Mouse (Mus musculus): Measurements from ENCODE around the gene Arid1b.

Arid1b gene

GRCm38 (mm10) chr17:5210101-5210727 is 216.1 kb downstream of the Arid1b start:
- DNase-seq (ENCODE audit: low read depth, low spot score): no peak

GRCm38 (mm10) chr17:5210891-5211290 is 216.8 kb downstream of the Arid1b start:
- no peak for DNase-seq (ENCODE audit: low read depth, low spot score)

GRCm38 (mm10) chr17:5212166-5212565 is 218.0 kb downstream of the Arid1b start:
- no peak for DNase-seq (ENCODE audit: low read depth, low spot score)

- no peak for DNase-seq (ENCODE audit: low read depth, low spot score)
Measured at GRCm38 (mm10) chr17:5213441-5213840, 219.3 kb downstream of the Arid1b start.

- no peak for DNase-seq (ENCODE audit: low read depth, low spot score)
Measured at GRCm38 (mm10) chr17:5215352-5215751, 221.2 kb downstream of the Arid1b start.

- peak; percentile 36 for DNase-seq (ENCODE audit: low read depth, low spot score)
Measured at GRCm38 (mm10) chr17:5216965-5217546, 222.9 kb downstream of the Arid1b start.

- peak; percentile 40 for DNase-seq (ENCODE audit: low read depth, low spot score)
Measured at GRCm38 (mm10) chr17:5217852-5218845, 224.0 kb downstream of the Arid1b start.

GRCm38 (mm10) chr17:5218955-5219557 is 224.9 kb downstream of the Arid1b start:
- no peak for DNase-seq (ENCODE audit: low read depth, low spot score)

- DNase-seq (ENCODE audit: low read depth, low spot score): no peak
Measured at GRCm38 (mm10) chr17:5221041-5221440, 226.9 kb downstream of the Arid1b start.

GRCm38 (mm10) chr17:5221558-5221957 is 227.4 kb downstream of the Arid1b start:
- no peak for DNase-seq (ENCODE audit: low read depth, low spot score)

GRCm38 (mm10) chr17:5222827-5223226 is 228.7 kb downstream of the Arid1b start:
- no peak for DNase-seq (ENCODE audit: low read depth, low spot score)

GRCm38 (mm10) chr17:5224932-5225331 is 230.8 kb downstream of the Arid1b start:
- DNase-seq (ENCODE audit: low read depth, low spot score): no peak

GRCm38 (mm10) chr17:5227136-5227535 is 233.0 kb downstream of the Arid1b start:
- DNase-seq (ENCODE audit: low read depth, low spot score): no peak

- no peak for DNase-seq (ENCODE audit: low read depth, low spot score)
Measured at GRCm38 (mm10) chr17:5227950-5228615, 234.0 kb downstream of the Arid1b start.

- DNase-seq (ENCODE audit: low read depth, low spot score): no peak
Measured at GRCm38 (mm10) chr17:5228616-5229250, 234.6 kb downstream of the Arid1b start.

- no peak for DNase-seq (ENCODE audit: low read depth, low spot score)
Measured at GRCm38 (mm10) chr17:5230063-5230462, 235.9 kb downstream of the Arid1b start.

- DNase-seq (ENCODE audit: low read depth, low spot score): no peak
Measured at GRCm38 (mm10) chr17:5232180-5232579, 238.0 kb downstream of the Arid1b start.

GRCm38 (mm10) chr17:5233991-5234390 is 239.9 kb downstream of the Arid1b start:
- DNase-seq (ENCODE audit: low read depth, low spot score): no peak

- DNase-seq (ENCODE audit: low read depth, low spot score): no peak
Measured at GRCm38 (mm10) chr17:5235057-5235456, 240.9 kb downstream of the Arid1b start.

GRCm38 (mm10) chr17:5237765-5238164 is 243.6 kb downstream of the Arid1b start:
- no peak for DNase-seq (ENCODE audit: low read depth, low spot score)
